Mouse (Mus musculus): Measurements from ENCODE around the gene Adam23. TPM values are rescaled to one million over a fixed set of nuclear protein-coding genes. Genes with fewer than 3 reads are reported as not detected.
A peak's percentile ranks its signal among the peaks of the same experiment; 100 is the strongest.
"Not testable (repeated sequence)": the region's sequence is repeated elsewhere in the genome, so short reads cannot be mapped to it uniquely, and the experiment has no call there.

Adam23 gene
- total RNA-seq, 2 experiments from 2014 or later, result 1.4 to 1.8 TPM

- intact Hi-C loops (cut with DNase I), result no loop called here
- DNase-seq, result no peak
These were observed 128.3 kb downstream of the Adam23 start for GRCm38 (mm10) chr1:63573864-63574611.

DNA sequence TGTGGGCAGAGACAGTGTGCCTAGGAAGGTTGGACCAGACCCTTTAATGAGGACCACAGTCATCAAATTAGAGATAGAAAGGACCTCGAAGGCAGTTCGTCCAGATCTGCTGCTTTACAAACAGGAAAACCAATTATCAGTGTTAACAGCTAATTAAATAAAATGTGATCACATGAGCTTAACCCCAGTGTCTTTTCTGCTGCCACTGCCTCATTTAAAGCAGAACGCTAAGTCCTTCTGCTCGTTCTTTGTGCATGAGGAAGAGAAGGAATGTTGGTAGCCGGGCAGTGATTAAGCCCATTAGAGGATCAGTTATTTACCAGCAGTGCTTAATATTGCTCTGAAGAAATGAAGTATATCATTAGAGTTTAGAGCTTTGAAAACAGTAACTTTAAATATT lies 131.1 kb downstream of the Adam23 start:
- no peak for DNase-seq
- intact Hi-C loops (cut with DNase I), result no loop called here

DNA sequence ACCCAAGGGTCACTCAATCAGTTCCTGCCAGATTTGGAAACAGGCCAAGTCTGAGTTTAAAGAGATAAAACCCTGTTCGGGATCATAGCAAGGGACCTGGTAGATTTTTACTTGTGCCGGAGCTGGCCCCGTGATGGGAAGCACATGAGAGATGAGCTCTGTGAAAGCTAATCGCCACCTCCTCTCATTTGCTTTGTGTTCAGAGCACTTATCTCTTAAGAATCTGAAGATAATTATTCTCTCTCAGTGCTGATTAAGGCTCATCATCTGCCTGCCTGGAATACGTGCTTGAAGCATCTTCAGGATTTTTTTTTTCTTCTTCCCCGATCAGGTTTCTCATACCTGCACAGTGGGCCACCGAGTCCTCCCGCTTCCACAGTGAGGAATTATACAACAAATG lies 133.5 kb downstream of the Adam23 start:
- no peak for DNase-seq
- intact Hi-C loops (cut with DNase I), result no loop called here

DNA sequence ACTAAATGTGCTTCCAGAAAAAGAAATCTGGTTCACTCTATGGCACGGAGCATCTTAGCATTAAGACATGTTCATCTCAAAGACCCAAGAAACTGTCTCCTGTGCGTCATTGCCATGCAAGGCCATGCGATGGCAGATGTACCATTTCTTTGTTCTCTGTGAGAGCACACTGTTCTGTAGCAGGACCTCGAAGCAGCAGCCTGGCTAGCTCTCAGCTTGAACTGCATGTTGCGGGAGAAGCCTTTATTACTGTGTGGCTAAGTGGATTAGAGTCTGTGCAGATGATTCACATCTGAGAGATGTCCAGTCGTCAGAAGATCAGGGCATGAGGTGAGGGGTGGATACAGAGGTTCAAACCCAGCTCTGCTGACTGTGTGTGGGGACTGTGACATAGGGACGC lies 141.2 kb downstream of the Adam23 start:
- no peak for DNase-seq
- intact Hi-C loops (cut with DNase I), result no loop called here

- DNase-seq, result no peak
- intact Hi-C loops (cut with DNase I), result no loop called here
These were observed 158.3 kb downstream of the Adam23 start for GRCm38 (mm10) chr1:63603870-63604500.

- intact Hi-C loops (cut with DNase I), result no loop called here
- DNase-seq, result no peak
These were observed 163.9 kb downstream of the Adam23 start for GRCm38 (mm10) chr1:63609613-63610012.

GRCm38 (mm10) chr1:63614594-63614993 lies 168.9 kb downstream of the Adam23 start:
- intact Hi-C loops (cut with DNase I), result no loop called here
- no peak for DNase-seq

- intact Hi-C loops (cut with DNase I), result no loop called here
- no peak for DNase-seq
These were observed 170.0 kb downstream of the Adam23 start, which contains the start of gene Gm39653 for GRCm38 (mm10) chr1:63615668-63616067. Gm39653 (plus strand) TSS chr1:63615968.

- intact Hi-C loops (cut with DNase I), result no loop called here
- peak; percentile 33 to 52 for DNase-seq
These were observed 182.5 kb downstream of the Adam23 start for GRCm38 (mm10) chr1:63628211-63628610.

GRCm38 (mm10) chr1:63630390-63630789 lies 184.7 kb downstream of the Adam23 start:
- intact Hi-C loops (cut with DNase I); DNase-seq: not testable (repeated sequence)

DNA sequence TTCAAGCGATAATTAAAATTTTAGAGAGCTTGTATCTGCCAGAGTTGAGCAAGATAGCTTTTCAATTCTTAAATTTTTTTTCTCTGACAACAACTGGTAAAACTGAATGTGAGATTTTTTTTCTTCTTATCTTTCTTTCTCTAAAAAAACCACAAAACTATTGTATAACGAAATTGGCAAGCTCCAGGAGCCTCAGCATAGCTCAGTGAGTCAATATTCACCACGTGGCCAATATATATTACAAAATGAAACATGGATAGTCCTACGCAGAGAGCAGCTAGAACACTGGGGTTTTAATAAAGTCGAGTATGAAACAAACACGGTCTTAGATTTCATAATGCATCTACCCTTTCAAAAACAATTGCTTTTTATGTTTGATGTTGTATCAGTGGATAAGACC lies 194.2 kb downstream of the Adam23 start:
- no peak for DNase-seq
- intact Hi-C loops (cut with DNase I), result no loop called here

Other genes starting within 250 kb of the Adam23 start
- under 1 TPM; 0.17 to 0.48 TPM for gene Gpr1, start 231.3 kb upstream of the Adam23 start, total RNA-seq (2021)
- 1 to 10 TPM; 2.1 to 2.2 TPM for gene Zdbf2, start 172.6 kb upstream of the Adam23 start, total RNA-seq (2021)
- not detected for gene Gm39653, start 170.1 kb downstream of the Adam23 start, total RNA-seq (2021)
- gene Dytn, start 241.0 kb downstream of the Adam23 start, total RNA-seq (2021), result not detected